Mouse (Mus musculus): ENCODE measurements around the gene Pdlim5. TPM values are rescaled to one million over a fixed set of nuclear protein-coding genes. Genes with fewer than 3 reads are reported as not detected.
"Not testable (repeated sequence)": the region's sequence is repeated elsewhere in the genome, so short reads cannot be mapped to it uniquely, and the experiment has no call there.

Gene Pdlim5
- polyA plus RNA-seq, 1 experiment from 2014 or later: 14.9 TPM

GRCm38 (mm10) chr3:142212186-142212585 is 183.3 kb downstream of the Pdlim5 start:
- H3K27ac ChIP-seq (ENCODE audit: low read length): no peak overlapping the region
- no peaks in the 10 kb centered on the region for H3K4me1 ChIP-seq (ENCODE audit: control insufficient read depth, insufficient read depth, low read length)
- no peaks in the 10 kb centered on the region for H3K27me3 ChIP-seq (ENCODE audit: control insufficient read depth, insufficient read depth, low read depth, low read length)
- no peaks in the 10 kb centered on the region for H3K9me3 ChIP-seq (replicated peaks; ENCODE audit: control insufficient read depth, low read length, poor library complexity, severe bottlenecking)
- no peaks in the 10 kb centered on the region for H3K36me3 ChIP-seq (ENCODE audit: control insufficient read depth, insufficient read depth, low read length)
- no peak overlapping the region for H3K9ac ChIP-seq (ENCODE audit: low read depth, low read length)
- 85% methylated on average over 3 of the region's 3 CpGs for WGBS
- H3K4me2 ChIP-seq (ENCODE audit: low read length): no peak overlapping the region
- ATAC-seq: no peak
- no peak overlapping the region for H3K4me3 ChIP-seq (ENCODE audit: low read depth, low read length)

GRCm38 (mm10) chr3:142209981-142210380 is 185.5 kb downstream of the Pdlim5 start:
- H3K27me3 ChIP-seq (ENCODE audit: control insufficient read depth, insufficient read depth, low read depth, low read length): no peaks in the 10 kb centered on the region
- no peak overlapping the region for H3K4me2 ChIP-seq (ENCODE audit: low read length)
- H3K4me3 ChIP-seq (ENCODE audit: low read depth, low read length): no peak overlapping the region
- 76% methylated on average over 6 of the region's 6 CpGs for WGBS
- no peak for ATAC-seq
- H3K9me3 ChIP-seq (replicated peaks; ENCODE audit: control insufficient read depth, low read length, poor library complexity, severe bottlenecking): no peaks in the 10 kb centered on the region
- no peak overlapping the region for H3K9ac ChIP-seq (ENCODE audit: low read depth, low read length)
- H3K36me3 ChIP-seq (ENCODE audit: control insufficient read depth, insufficient read depth, low read length): no peaks in the 10 kb centered on the region
- H3K27ac ChIP-seq (ENCODE audit: low read length): no peak overlapping the region
- H3K4me1 ChIP-seq (ENCODE audit: control insufficient read depth, insufficient read depth, low read length): no peaks in the 10 kb centered on the region

- Histone ChIP-seq H3K36me3 (ENCODE audit: control insufficient read depth, insufficient read depth, low read length) (no peaks in the 10 kb centered on the region), H3K4me2 (ENCODE audit: low read length) (no peak overlapping the region), H3K4me3 (ENCODE audit: low read depth, low read length) (no peak overlapping the region), H3K27me3 (ENCODE audit: control insufficient read depth, insufficient read depth, low read depth, low read length) (no peaks in the 10 kb centered on the region), H3K9ac (ENCODE audit: low read depth, low read length) (no peak overlapping the region), H3K4me1 (ENCODE audit: control insufficient read depth, insufficient read depth, low read length) (no peaks in the 10 kb centered on the region), H3K27ac (ENCODE audit: low read length) (no peak overlapping the region), H3K9me3 (replicated peaks; ENCODE audit: control insufficient read depth, low read length, poor library complexity, severe bottlenecking) (no peaks in the 10 kb centered on the region)
- no peak for ATAC-seq
- WGBS: 79% methylated on average over 11 of the region's 11 CpGs
Measured at GRCm38 (mm10) chr3:142209057-142209456, 186.4 kb downstream of the Pdlim5 start.

- no peak overlapping the region for H3K27ac ChIP-seq (ENCODE audit: low read length)
- no peaks in the 10 kb centered on the region for H3K4me1 ChIP-seq (ENCODE audit: control insufficient read depth, insufficient read depth, low read length)
- ATAC-seq: no peak
- no peaks in the 10 kb centered on the region for H3K9me3 ChIP-seq (replicated peaks; ENCODE audit: control insufficient read depth, low read length, poor library complexity, severe bottlenecking)
- H3K4me3 ChIP-seq (ENCODE audit: low read depth, low read length): no peak overlapping the region
- H3K9ac ChIP-seq (ENCODE audit: low read depth, low read length): no peak overlapping the region
- no peak overlapping the region for H3K4me2 ChIP-seq (ENCODE audit: low read length)
- H3K36me3 ChIP-seq (ENCODE audit: control insufficient read depth, insufficient read depth, low read length): no peaks in the 10 kb centered on the region
- no peaks in the 10 kb centered on the region for H3K27me3 ChIP-seq (ENCODE audit: control insufficient read depth, insufficient read depth, low read depth, low read length)
- 96% methylated on average over 6 of the region's 6 CpGs for WGBS
Measured at GRCm38 (mm10) chr3:142207488-142207887, 188.0 kb downstream of the Pdlim5 start.

- H3K9ac ChIP-seq (ENCODE audit: low read depth, low read length): no peak overlapping the region
- H3K9me3 ChIP-seq (replicated peaks; ENCODE audit: control insufficient read depth, low read length, poor library complexity, severe bottlenecking): no peaks in the 10 kb centered on the region
- no peak overlapping the region for H3K4me3 ChIP-seq (ENCODE audit: low read depth, low read length)
- no peak overlapping the region for H3K4me2 ChIP-seq (ENCODE audit: low read length)
- no peaks in the 10 kb centered on the region for H3K27me3 ChIP-seq (ENCODE audit: control insufficient read depth, insufficient read depth, low read depth, low read length)
- no peak for ATAC-seq
- 93% methylated on average over 3 of the region's 3 CpGs for whole genome bisulfite sequencing
- no peak overlapping the region for H3K27ac ChIP-seq (ENCODE audit: low read length)
- no peaks in the 10 kb centered on the region for H3K4me1 ChIP-seq (ENCODE audit: control insufficient read depth, insufficient read depth, low read length)
- no peaks in the 10 kb centered on the region for H3K36me3 ChIP-seq (ENCODE audit: control insufficient read depth, insufficient read depth, low read length)
Measured at GRCm38 (mm10) chr3:142206316-142206715, 189.2 kb downstream of the Pdlim5 start.

GRCm38 (mm10) chr3:142196142-142196541 is 199.4 kb downstream of the Pdlim5 start:
- ATAC-seq: no peak
- Histone ChIP-seq H3K9me3 (replicated peaks; ENCODE audit: control insufficient read depth, low read length, poor library complexity, severe bottlenecking) (no peaks in the 10 kb centered on the region), H3K36me3 (ENCODE audit: control insufficient read depth, insufficient read depth, low read length) (no peaks in the 10 kb centered on the region), H3K4me1 (ENCODE audit: control insufficient read depth, insufficient read depth, low read length) (no peaks in the 10 kb centered on the region), H3K4me2 (ENCODE audit: low read length) (no peak overlapping the region), H3K4me3 (ENCODE audit: low read depth, low read length) (no peak overlapping the region), H3K27ac (ENCODE audit: low read length) (no peak overlapping the region), H3K9ac (ENCODE audit: low read depth, low read length) (no peak overlapping the region), H3K27me3 (ENCODE audit: control insufficient read depth, insufficient read depth, low read depth, low read length) (no peaks in the 10 kb centered on the region)
- WGBS: 92% methylated on average over 8 of the region's 8 CpGs

GRCm38 (mm10) chr3:142191627-142192026 is 203.9 kb downstream of the Pdlim5 start:
- H3K9me3 ChIP-seq (replicated peaks; ENCODE audit: control insufficient read depth, low read length, poor library complexity, severe bottlenecking); H3K4me2 ChIP-seq (ENCODE audit: low read length); H3K27ac ChIP-seq (ENCODE audit: low read length); H3K4me1 ChIP-seq (ENCODE audit: control insufficient read depth, insufficient read depth, low read length); H3K36me3 ChIP-seq (ENCODE audit: control insufficient read depth, insufficient read depth, low read length); ATAC-seq; H3K4me3 ChIP-seq (ENCODE audit: low read depth, low read length); H3K27me3 ChIP-seq (ENCODE audit: control insufficient read depth, insufficient read depth, low read depth, low read length); H3K9ac ChIP-seq (ENCODE audit: low read depth, low read length): not testable (repeated sequence)

Other genes starting within 250 kb of the Pdlim5 start
- 2.1 and 3.6 TPM in 2 replicates for gene Bmpr1b, start 226.3 kb downstream of the Pdlim5 start, polyA plus RNA-seq (2015; fragmentation: Nextera tagmentation; extraction: Ambion mirVana)
- 0.19 and 0.20 TPM in 2 replicates for gene Gbp5, start 98.3 kb upstream of the Pdlim5 start, polyA plus RNA-seq (2015; fragmentation: Nextera tagmentation; extraction: Ambion mirVana)
- gene Gbp7, start 134.6 kb upstream of the Pdlim5 start, polyA plus RNA-seq (2015; fragmentation: Nextera tagmentation; extraction: Ambion mirVana): 1.9 and 2.1 TPM in 2 replicates
- 1.5 and 1.9 TPM in 2 replicates for gene Gbp3, start 164.3 kb upstream of the Pdlim5 start, polyA plus RNA-seq (2015; fragmentation: Nextera tagmentation; extraction: Ambion mirVana)
- gene Gbp2b, start 199.2 kb upstream of the Pdlim5 start, polyA plus RNA-seq (2015; fragmentation: Nextera tagmentation; extraction: Ambion mirVana): not detected in 2 replicates
- gene Gbp2, start 224.9 kb upstream of the Pdlim5 start, polyA plus RNA-seq (2015; fragmentation: Nextera tagmentation; extraction: Ambion mirVana): 0.53 and 0.60 TPM in 2 replicates